Mouse (Mus musculus) heart, adult 2 months (tissue): ENCODE data around the gene Fstl5. TPM values are rescaled to one million over a fixed set of nuclear protein-coding genes. Genes with fewer than 3 reads are reported as not detected.

Experiments used
- DNase-seq, 2 experiments: peaks; one replicate each; pipeline ENCODE4 v3.0.0; 2021
- H3K27ac ChIP-seq: fragments of 200-600 bp; 2 replicates; pipeline ENCODE4 v1.8.1; 2022
- H3K27me3 ChIP-seq: fragments of 200-500 bp; 2 replicates; pipeline ENCODE4 v1.6.1; 2012; ENCODE audit warnings: mild to moderate bottlenecking, low read length, inconsistent platforms, mixed read lengths; ENCODE audit not compliant: control insufficient read depth, insufficient read depth
- H3K36me3 ChIP-seq: fragments of 200-500 bp; 2 replicates; pipeline ENCODE4 v1.6.1; 2012; ENCODE audit warnings: low read length, inconsistent platforms; ENCODE audit not compliant: control insufficient read depth, insufficient read depth
- H3K4me1 ChIP-seq: fragments of 200-500 bp; 2 replicates; pipeline ENCODE4 v1.6.1; 2011; ENCODE audit warnings: low read length; ENCODE audit not compliant: control insufficient read depth, insufficient read depth
- H3K4me3 ChIP-seq: fragments of 200-600 bp; 2 replicates; pipeline ENCODE4 v1.8.1; 2022
- H3K79me2 ChIP-seq: fragments of 200-500 bp; replicated peaks from 2 replicates; pipeline ENCODE4 v1.6.1; 2012; ENCODE audit warnings: mild to moderate bottlenecking, inconsistent platforms, low read length, moderate library complexity, mixed read lengths; ENCODE audit not compliant: control insufficient read depth, insufficient read depth
- H3K9ac ChIP-seq: fragments of 200-500 bp; 2 replicates; pipeline ENCODE4 v1.6.1; 2012; ENCODE audit warnings: low read depth, mild to moderate bottlenecking, control low read depth, inconsistent platforms, low read length, mixed read lengths
- CTCF ChIP-seq: fragments of 200-600 bp; IDR thresholded peaks from 2 replicates; pipeline ENCODE4 v1.8.1; 2022; ENCODE audit warnings: antibody characterized with exemption, mild to moderate bottlenecking, moderate library complexity
- EP300 ChIP-seq: fragments of 200-500 bp; IDR thresholded peaks from 2 replicates; pipeline ENCODE4 v1.6.1; 2011; ENCODE audit warnings: low read depth, low read length, control low read depth; ENCODE audit not compliant: insufficient read depth
- POLR2A ChIP-seq: fragments of 200-500 bp; IDR thresholded peaks from 2 replicates; pipeline ENCODE4 v1.6.1; 2011; ENCODE audit warnings: mild to moderate bottlenecking, low read depth, low read length, control low read depth; ENCODE audit not compliant: insufficient read depth
- WGBS: fragments of 180-500 bp; shearing (Covaris S2); methylation state at CpG from one replicate; pipeline ENCODE4 v1.1.7; 2018; 5-methylcytosine and 5-hydroxymethylcytosine counted together
- intact Hi-C: fragments of 180-260 bp; cut with DNase I; formaldehyde crosslinking; loops from one replicate; pipeline ENCODE4 v1.15.1; 2025
- polyA plus RNA-seq: library from polyadenylated mRNA; depleted of rRNA; stranded (reverse); fragments of >200 nt; gene quantifications from 2 replicates; pipeline ENCODE4 v1.2.3, GENCODE M21; 2012
- total RNA-seq, 2 experiments: library from RNA; stranded (reverse); gene quantifications; 2 replicates each; pipeline ENCODE4 v1.2.3; 2021

The Fstl5 gene
- total and polyA plus RNA-seq, 3 experiments: 0.14 TPM; not detected in 1

- Histone ChIP-seq H3K9ac (no peak overlapping the region), H3K27me3 (no peaks in the 10 kb centered on the region), H3K4me1 (no peaks in the 10 kb centered on the region), H3K27ac (no peak overlapping the region), H3K4me3 (no peak overlapping the region), H3K79me2 (no peaks in the 10 kb centered on the region), H3K36me3 (no peaks in the 10 kb centered on the region)
- TF ChIP-seq EP300: no peak
- TF ChIP-seq POLR2A: no peak
- no peak for TF ChIP-seq CTCF
- no peak for DNase-seq
- intact Hi-C loops: no loop called here
- WGBS: 76% methylated on average over 1 of the region's 1 CpGs
These were observed 66.4 kb downstream of the Fstl5 start for GRCm38 (mm10) chr3:76140445-76140844.

GRCm38 (mm10) chr3:76147846-76148245, 73.8 kb downstream of the Fstl5 start:
- 77% methylated on average over 11 of the region's 11 CpGs for WGBS
- intact Hi-C loops: no loop called here
- DNase-seq: no peak
- Histone ChIP-seq H3K4me1 (no peaks in the 10 kb centered on the region), H3K79me2 (no peaks in the 10 kb centered on the region), H3K4me3 (no peak overlapping the region), H3K9ac (no peak overlapping the region), H3K27ac (no peak overlapping the region), H3K36me3 (no peaks in the 10 kb centered on the region), H3K27me3 (no peaks in the 10 kb centered on the region)
- no peak for TF ChIP-seq POLR2A
- no peak for TF ChIP-seq CTCF
- no peak for TF ChIP-seq EP300

GRCm38 (mm10) chr3:76238834-76239233, 164.8 kb downstream of the Fstl5 start:
- Histone ChIP-seq H3K4me3 (no peak overlapping the region), H3K36me3 (no peaks in the 10 kb centered on the region), H3K9ac (no peak overlapping the region), H3K27ac (no peak overlapping the region), H3K4me1 (no peaks in the 10 kb centered on the region), H3K79me2 (no peaks in the 10 kb centered on the region), H3K27me3 (no peaks in the 10 kb centered on the region)
- no peak for DNase-seq
- 86% methylated on average over 2 of the region's 2 CpGs for WGBS
- intact Hi-C loops: no loop called here
- TF ChIP-seq POLR2A: no peak
- no peak for TF ChIP-seq EP300

GRCm38 (mm10) chr3:76251385-76251784, 177.3 kb downstream of the Fstl5 start:
- Histone ChIP-seq H3K4me1 (no peaks in the 10 kb centered on the region), H3K4me3 (no peak overlapping the region), H3K79me2 (no peaks in the 10 kb centered on the region), H3K27ac (no peak overlapping the region), H3K36me3 (no peaks in the 10 kb centered on the region), H3K9ac (no peak overlapping the region), H3K27me3 (no peaks in the 10 kb centered on the region)
- TF ChIP-seq EP300 (no peak), CTCF (no peak), POLR2A (no peak)
- no peak for DNase-seq
- 73% methylated on average over 1 of the region's 1 CpGs for WGBS
- intact Hi-C loops: no loop called here

- no peak for DNase-seq
- no peaks in the 10 kb centered on the region for H3K27me3 ChIP-seq
- H3K9ac ChIP-seq: no peak overlapping the region
- H3K4me3 ChIP-seq: no peak overlapping the region
- H3K4me1 ChIP-seq: no peaks in the 10 kb centered on the region
- no peak for TF ChIP-seq CTCF
- TF ChIP-seq POLR2A: no peak
- intact Hi-C loops: no loop called here
- WGBS: 53% methylated on average over 1 of the region's 1 CpGs
- no peaks in the 10 kb centered on the region for H3K36me3 ChIP-seq
- no peaks in the 10 kb centered on the region for H3K79me2 ChIP-seq
- H3K27ac ChIP-seq: no peak overlapping the region
These were observed 218.9 kb downstream of the Fstl5 start for GRCm38 (mm10) chr3:76292993-76293392.

GRCm38 (mm10) chr3:76294394-76294793, 220.3 kb downstream of the Fstl5 start:
- no peak overlapping the region for H3K4me3 ChIP-seq

More at GRCm38 (mm10) chr3:76294394-76294793, 220.3 kb downstream of the Fstl5 start:
- Histone ChIP-seq H3K27me3 (no peaks in the 10 kb centered on the region), H3K36me3 (no peaks in the 10 kb centered on the region), H3K9ac (no peak overlapping the region), H3K4me1 (no peaks in the 10 kb centered on the region), H3K27ac (no peak overlapping the region), H3K79me2 (no peaks in the 10 kb centered on the region)
- DNase-seq: no peak
- WGBS: 36% methylated on average over 1 of the region's 1 CpGs
- intact Hi-C loops: no loop called here
- TF ChIP-seq POLR2A: no peak
- TF ChIP-seq EP300: no peak
- no peak for TF ChIP-seq CTCF
